Mouse (Mus musculus) erythroblast, embryonic 14.5 days (primary cell): ENCODE measurements around the gene Csnk2a2.

ENCODE experiments used
- GATA1 ChIP-seq: IDR thresholded peaks from 2 replicates; pipeline ENCODE4 v1.6.1; 2012; ENCODE audit warnings: low read length, inconsistent platforms, mixed read lengths
- TAL1 ChIP-seq: IDR thresholded peaks from 3 replicates; pipeline ENCODE4 v1.6.1; 2012; ENCODE audit warnings: low read length, inconsistent platforms, mixed read lengths

DNA sequence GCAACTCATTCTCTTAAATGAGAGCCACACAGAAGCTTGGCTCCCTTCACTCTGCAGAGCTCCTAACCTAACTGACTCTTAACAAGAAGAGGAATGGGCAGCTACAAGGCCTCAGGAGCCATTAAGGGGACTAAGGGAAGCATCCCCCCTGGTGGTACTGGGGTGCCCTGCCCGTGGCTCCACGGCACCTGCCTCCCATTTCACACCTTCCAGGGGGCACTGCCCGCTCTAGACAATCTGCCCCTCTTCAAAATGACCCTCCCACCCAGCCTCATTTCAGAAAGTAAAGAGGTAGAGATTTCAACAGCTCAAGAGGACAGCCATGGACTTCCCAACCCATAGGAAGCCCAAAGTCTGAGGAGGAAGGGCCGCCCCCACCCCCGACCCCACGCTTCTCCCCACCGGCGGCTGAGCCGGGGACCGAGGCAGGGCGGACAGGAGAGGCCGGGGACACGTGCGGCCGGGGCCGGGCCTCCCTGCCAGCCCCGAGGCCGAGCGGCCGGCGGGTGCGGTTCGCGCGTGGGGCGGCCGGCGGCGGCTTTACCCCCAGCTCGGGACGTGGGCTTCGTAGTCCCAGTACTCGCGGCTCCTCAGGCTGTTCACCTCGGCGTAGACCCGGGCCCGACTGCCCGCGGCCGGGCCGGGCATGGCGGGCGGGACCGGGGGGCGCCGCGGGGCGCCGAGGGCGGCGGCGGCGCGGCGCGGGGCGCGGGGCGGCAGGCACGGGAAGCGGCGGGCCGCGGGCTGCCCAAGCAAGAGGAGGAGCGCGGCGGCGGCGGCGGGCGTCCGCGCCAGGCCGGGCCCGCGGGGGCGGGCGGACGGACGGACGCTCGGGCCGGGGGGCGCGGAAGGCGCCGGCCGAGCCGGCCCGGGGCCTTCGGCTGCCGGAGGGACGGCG is 1.8 kb downstream of the Csnk2a2 start:
- TF ChIP-seq TAL1 (no peak), GATA1 (no peak)
